Mouse (Mus musculus) intestine, embryonic 16.5 days (tissue): ENCODE results near the gene Raly. TPM values are rescaled to one million over a fixed set of nuclear protein-coding genes. Genes with fewer than 3 reads are reported as not detected.

ENCODE experiments used
- ATAC-seq: fragments of 200-750 bp; cut with Nextera tagmentation; 2 replicates; pipeline ENCODE4 v1.8.0; 2017; ENCODE audit warnings: moderate TSS enrichment, moderate library complexity
- H3K27ac ChIP-seq: fragments of 300-500 bp; sonication (generic); 2 replicates; pipeline ENCODE4 v1.5.1; 2014; ENCODE audit warnings: mild to moderate bottlenecking, low read length
- H3K27me3 ChIP-seq: fragments of 300-500 bp; sonication (generic); replicated peaks from 2 replicates; pipeline ENCODE4 v1.6.1; 2014; ENCODE audit warnings: low read length, control low read depth, mixed read lengths; ENCODE audit not compliant: control insufficient read depth, insufficient read depth
- H3K36me3 ChIP-seq: fragments of 300-500 bp; sonication (generic); 2 replicates; pipeline ENCODE4 v1.6.1; 2014; ENCODE audit warnings: low read length, control low read depth; ENCODE audit not compliant: control insufficient read depth, insufficient read depth
- H3K4me1 ChIP-seq: fragments of 300-500 bp; sonication (generic); 2 replicates; pipeline ENCODE4 v1.6.1; 2014; ENCODE audit warnings: low read length, control low read depth, mixed read lengths; ENCODE audit not compliant: control insufficient read depth, insufficient read depth
- H3K4me2 ChIP-seq: fragments of 300-500 bp; sonication (generic); 2 replicates; pipeline ENCODE4 v1.6.1; 2014; ENCODE audit warnings: low read depth, low read length, control low read depth
- H3K4me3 ChIP-seq: fragments of 300-500 bp; sonication (generic); 2 replicates; pipeline ENCODE4 v1.5.1; 2014; ENCODE audit warnings: mild to moderate bottlenecking, low read length
- H3K9ac ChIP-seq: fragments of 300-500 bp; sonication (generic); 2 replicates; pipeline ENCODE4 v1.6.1; 2014; ENCODE audit warnings: low read depth, low read length
- H3K9me3 ChIP-seq: fragments of 300-500 bp; sonication (generic); 2 replicates; pipeline ENCODE4 v1.6.1; 2016; ENCODE audit warnings: low read length, control low read depth; ENCODE audit not compliant: control insufficient read depth
- WGBS: fragments of 180-500 bp; shearing (Covaris S2); extraction: QIAGEN DNeasy Blood & Tissue Kit; methylation state at CpG from one replicate; pipeline ENCODE4 v1.1.7; 2014; 5-methylcytosine and 5-hydroxymethylcytosine counted together
- polyA plus RNA-seq: library from polyadenylated mRNA; unstranded; fragments of >200 nt; fragmentation: Nextera tagmentation; extraction: Ambion mirVana; gene quantifications from 2 replicates; pipeline ENCODE4 v1.2.1, GENCODE M21; 2015

The Raly gene
- polyA plus RNA-seq: 30.6 and 34.0 TPM in 2 replicates

DNA sequence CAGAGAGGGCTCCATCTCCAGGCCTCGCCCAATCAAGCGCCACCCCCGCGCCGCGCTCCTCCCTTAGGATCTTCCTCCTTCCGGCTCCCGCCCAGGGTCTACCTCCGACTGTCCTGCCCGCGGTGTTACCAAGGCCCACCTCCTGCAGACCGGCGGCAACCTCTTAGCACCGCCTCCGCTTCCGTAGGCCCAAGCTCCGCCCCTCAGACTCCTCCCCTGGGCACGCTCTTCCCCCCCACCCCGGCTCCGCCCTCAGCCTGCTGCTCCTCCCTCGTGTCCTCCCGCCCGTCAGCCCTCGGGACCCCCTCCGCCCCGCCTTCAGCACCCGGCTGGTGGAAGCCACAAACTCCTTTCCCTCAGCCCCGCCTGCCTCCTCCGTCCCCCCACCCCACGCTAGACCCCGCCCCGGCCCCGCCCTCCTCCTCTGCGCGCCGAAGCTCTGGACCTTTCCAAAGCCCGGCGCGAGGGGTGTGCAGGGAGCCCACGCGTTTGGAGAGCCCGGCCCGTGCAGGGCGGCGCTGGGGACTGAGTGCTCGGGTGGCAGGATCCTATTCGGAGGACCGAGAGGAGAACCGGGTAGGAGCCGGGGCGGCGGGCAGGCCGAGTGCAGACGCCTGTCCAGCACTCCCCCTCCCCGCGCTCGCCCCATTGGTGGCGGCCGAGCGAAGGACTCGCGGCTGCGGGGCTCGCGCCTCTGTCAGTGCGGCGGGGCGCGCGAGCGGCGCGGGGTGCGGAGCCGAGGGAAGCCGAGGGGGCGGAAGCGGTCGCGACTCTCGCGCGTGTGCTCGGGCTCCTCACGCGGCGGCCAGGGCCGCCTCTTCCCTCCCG is at the start of gene Raly, which contains the start of gene a:
TSS of gene Raly (plus strand) at position 441 of the 828 bp plus-strand sequence.
TSS of gene a (plus strand) at position 747 of the 828 bp plus-strand sequence.
- H3K9me3 ChIP-seq: no peaks in the 10 kb centered on the region
- H3K4me1 ChIP-seq: peaks cover 23% of the 10 kb centered on the region
- peak within 1 kb of the TSS; percentile 98 for H3K27ac ChIP-seq
- H3K4me2 ChIP-seq: peak within 1 kb of the TSS; percentile 57
- no peaks in the 10 kb centered on the region for H3K36me3 ChIP-seq
- under 1% methylated on average over 68 of the region's 89 CpGs for WGBS
- peak within 1 kb of the TSS; percentile 97 for H3K4me3 ChIP-seq
- no peaks in the 10 kb centered on the region for H3K27me3 ChIP-seq
- ATAC-seq: peak; percentile 98
- peak within 1 kb of the TSS; percentile 95 for H3K9ac ChIP-seq

DNA sequence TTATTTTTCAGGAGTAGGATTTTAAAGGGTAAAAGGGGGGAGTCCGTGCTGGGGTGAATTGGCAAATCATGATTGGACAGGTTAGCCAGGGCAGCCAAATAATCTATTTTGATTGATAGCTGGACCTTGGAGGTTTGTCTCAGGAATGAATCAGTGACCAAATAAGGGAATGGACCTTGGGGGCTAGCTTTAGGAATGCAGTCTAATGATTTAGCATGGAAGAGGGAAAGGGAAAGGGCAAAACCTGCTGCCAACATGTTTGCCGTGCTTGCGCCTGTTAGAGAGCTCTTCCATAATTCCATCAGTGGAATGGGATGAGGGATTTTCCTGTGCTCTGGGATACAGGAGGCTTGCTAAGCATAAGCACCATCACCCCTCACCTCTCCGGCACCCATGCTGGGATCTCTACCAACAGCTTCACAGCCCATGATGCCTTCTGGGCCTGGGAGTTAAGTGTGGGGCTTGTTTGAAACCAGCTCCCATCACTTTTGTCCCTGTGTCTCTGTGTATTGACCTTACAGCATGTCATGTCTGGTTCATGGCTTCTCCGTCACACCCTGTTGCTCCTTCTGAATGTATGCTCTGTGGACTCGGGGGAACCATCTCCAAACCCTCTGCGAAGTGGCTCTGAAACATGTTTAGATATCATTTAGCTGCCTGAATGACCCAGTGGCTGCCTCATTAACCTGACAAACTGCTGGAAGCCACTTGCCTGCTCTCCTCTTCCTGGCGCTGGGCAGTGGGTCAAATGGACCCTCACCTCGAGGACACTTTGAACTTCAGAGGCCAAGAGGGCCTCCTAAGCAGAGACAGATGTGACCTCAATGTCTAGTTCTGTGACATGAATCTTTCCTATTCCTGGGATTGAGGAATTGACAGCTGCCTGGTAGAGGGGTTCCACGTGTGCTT is 47.7 kb upstream of the Raly start:
- H3K4me1 ChIP-seq: no peaks in the 10 kb centered on the region
- no peak overlapping the region for H3K4me2 ChIP-seq
- H3K36me3 ChIP-seq: no peaks in the 10 kb centered on the region
- no peaks in the 10 kb centered on the region for H3K9me3 ChIP-seq
- H3K9ac ChIP-seq: no peak overlapping the region
- H3K27me3 ChIP-seq: no peaks in the 10 kb centered on the region
- 0 out of 2 replicates have a peak overlapping the region, but pooled peaks have one; percentile 13 for H3K27ac ChIP-seq
- 63% methylated on average over 10 of the region's 10 CpGs for WGBS
- ATAC-seq: no peak
- H3K4me3 ChIP-seq: no peak overlapping the region

DNA sequence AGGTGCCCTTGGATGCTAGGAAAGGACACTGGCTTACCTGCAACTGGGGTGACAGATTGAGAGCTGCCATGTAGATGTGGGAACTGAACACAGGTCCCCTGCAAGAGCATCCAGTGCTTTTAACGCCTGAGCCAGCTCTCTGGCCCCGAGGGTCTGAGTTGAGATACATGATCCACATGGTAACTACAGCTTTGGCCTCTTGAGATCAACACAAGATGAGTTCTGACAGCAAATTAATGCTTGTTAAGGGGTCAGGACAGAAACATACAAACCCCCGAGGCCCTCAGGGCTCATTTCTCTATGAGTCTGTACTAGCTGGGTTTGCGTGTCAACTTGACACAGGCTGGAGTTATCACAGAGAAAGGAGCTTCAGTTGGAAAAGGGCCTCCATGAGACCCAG is 47.0 kb upstream of the Raly start:
- no peak overlapping the region for H3K27ac ChIP-seq
- H3K27me3 ChIP-seq: no peaks in the 10 kb centered on the region
- ATAC-seq: no peak
- no peak overlapping the region for H3K9ac ChIP-seq
- H3K4me3 ChIP-seq: no peak overlapping the region
- no peaks in the 10 kb centered on the region for H3K9me3 ChIP-seq
- H3K4me2 ChIP-seq: no peak overlapping the region
- no peaks in the 10 kb centered on the region for H3K4me1 ChIP-seq
- H3K36me3 ChIP-seq: no peaks in the 10 kb centered on the region
- WGBS: 65% methylated on average over 4 of the region's 4 CpGs

DNA sequence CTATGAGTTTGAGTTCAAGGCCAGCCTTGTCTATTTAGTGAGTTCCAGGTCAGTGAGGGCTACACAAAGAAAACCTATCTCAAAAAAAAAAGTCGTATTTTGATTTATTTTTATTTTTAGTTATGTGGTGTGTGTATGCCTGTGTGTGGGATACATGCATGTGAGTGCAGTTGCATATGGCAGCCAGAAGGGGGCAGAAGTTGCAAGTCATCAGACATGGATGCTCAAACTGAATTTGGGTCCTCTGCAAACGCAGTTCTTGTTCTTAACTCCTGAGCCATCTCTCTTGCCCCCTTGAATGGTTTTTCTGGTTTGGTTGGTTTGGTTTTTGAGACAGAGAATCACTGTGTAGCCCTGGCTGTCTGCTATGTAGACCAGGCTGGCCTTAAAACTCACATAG is 42.5 kb upstream of the Raly start:
- WGBS: 90% methylated on average over 2 of the region's 2 CpGs
- H3K9me3 ChIP-seq: no peaks in the 10 kb centered on the region
- ATAC-seq: no peak
- no peak overlapping the region for H3K4me2 ChIP-seq
- H3K36me3 ChIP-seq: no peaks in the 10 kb centered on the region
- H3K27ac ChIP-seq: no peak overlapping the region
- no peak overlapping the region for H3K9ac ChIP-seq
- peaks cover 7% of the 10 kb centered on the region; the same call in 1 of the 2 replicates for H3K4me1 ChIP-seq
- H3K27me3 ChIP-seq: no peaks in the 10 kb centered on the region
- H3K4me3 ChIP-seq: no peak overlapping the region

DNA sequence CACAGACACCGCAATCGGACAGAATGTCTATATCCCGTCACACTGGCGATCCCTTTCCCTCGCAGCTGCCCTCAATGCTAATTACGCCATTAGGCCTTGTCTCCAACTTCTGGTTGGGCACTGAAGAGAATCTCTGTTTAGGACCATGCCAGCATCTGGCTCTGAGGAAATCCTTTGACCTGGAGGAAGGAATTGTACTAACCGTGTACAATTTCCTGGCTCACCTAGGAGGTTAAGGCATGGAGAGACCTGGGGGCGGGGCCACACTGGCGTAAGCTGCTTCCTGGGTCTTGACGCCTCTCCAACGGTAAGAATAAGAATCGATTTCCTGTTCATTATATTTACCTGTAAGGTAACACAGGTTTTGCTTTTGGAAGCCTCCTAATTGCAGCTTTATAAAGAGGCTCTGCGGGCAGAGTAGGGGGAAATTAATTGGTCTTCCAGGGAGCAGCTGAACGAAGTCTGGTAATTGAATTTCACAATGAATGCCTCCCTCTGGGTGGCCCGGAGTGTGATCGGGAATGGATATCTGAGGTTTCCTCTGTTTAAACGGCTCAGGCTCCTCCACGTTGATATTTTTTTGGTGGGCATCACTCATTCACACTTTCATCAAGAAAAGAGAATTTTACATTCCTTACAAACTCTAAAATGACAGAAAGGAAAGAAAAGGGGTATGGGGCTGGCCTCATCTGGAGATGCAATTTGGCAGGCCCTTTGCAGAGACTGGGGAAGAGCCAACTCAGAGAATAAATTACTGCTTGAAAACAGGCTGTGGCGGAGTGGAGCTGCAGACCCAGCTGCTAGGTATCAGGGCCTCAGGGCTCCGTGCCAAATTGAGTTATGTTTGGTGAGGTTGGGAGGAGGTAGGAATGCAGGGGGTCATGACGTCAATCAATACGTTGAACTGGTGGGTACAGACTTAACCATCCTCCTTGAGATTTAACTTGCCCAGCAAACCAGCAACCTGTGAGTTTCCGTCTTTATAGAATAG is 41.6 kb upstream of the Raly start:
- Histone ChIP-seq H3K4me1 (peaks cover 7% of the 10 kb centered on the region; the same call in 1 of the 2 replicates), H3K9me3 (no peaks in the 10 kb centered on the region), H3K9ac (no peak overlapping the region), H3K27me3 (no peaks in the 10 kb centered on the region), H3K4me3 (no peak overlapping the region), H3K36me3 (no peaks in the 10 kb centered on the region), H3K4me2 (no peak overlapping the region), H3K27ac (no peak overlapping the region)
- 54% methylated on average over 23 of the region's 23 CpGs for WGBS
- ATAC-seq: no peak

DNA sequence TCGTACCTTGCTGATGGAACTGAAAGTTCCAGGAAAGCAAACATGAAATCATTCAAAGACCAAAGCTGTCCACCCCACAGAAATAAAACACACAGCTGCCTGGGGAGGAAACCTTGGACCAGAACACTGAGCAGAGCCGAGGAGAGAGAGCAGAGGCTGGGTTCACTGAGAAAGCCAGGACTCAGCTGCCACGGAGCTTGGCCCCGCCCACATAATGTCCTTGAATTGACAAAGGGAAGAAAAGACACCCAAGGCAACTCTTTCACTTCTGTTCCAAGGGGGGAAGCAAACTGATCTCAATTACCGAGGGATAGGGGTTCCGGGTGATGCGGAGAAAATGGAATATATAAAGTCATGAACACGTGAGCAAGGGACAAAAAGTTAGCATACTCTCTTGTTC is 39.0 kb upstream of the Raly start:
- Histone ChIP-seq H3K4me1 (peaks cover 7% of the 10 kb centered on the region; the same call in 1 of the 2 replicates), H3K27me3 (no peaks in the 10 kb centered on the region), H3K27ac (no peak overlapping the region), H3K4me3 (no peak overlapping the region), H3K36me3 (no peaks in the 10 kb centered on the region), H3K4me2 (no peak overlapping the region), H3K9ac (no peak overlapping the region; the same call in 1 of the 2 replicates), H3K9me3 (no peaks in the 10 kb centered on the region)
- ATAC-seq: no peak
- WGBS: 52% methylated on average over 8 of the region's 8 CpGs

DNA sequence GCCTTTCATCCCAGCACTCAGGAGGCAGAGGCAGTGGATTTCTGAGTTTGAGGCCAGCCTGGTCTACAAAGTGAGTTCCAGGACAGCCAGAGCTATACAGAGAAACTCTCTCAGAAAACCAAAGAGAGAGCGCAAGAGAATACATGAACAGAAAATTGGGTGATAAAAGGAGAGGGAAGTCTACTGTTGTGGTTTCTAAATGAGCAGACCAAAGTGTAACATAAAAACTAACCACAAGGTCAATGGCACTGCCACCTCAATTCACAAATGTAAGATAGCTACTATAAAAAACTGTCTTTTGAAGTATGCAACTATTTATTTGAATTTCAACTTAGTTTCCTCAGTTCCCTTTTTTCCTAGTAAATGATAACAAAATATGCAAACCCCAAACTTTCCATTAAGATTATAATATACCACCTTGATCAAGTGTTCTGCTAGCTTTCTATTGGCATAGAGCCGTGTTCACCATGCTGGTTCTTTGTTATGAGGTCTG is 36.8 kb upstream of the Raly start:
- Histone ChIP-seq H3K9me3 (no peaks in the 10 kb centered on the region), H3K9ac (no peak overlapping the region), H3K4me3 (no peak overlapping the region), H3K4me2 (no peak overlapping the region), H3K27ac (no peak overlapping the region), H3K36me3 (no peaks in the 10 kb centered on the region), H3K27me3 (no peaks in the 10 kb centered on the region), H3K4me1 (peaks cover 7% of the 10 kb centered on the region; the same call in 1 of the 2 replicates)
- WGBS: 94% methylated on average over 2 of the region's 2 CpGs
- ATAC-seq: no peak

DNA sequence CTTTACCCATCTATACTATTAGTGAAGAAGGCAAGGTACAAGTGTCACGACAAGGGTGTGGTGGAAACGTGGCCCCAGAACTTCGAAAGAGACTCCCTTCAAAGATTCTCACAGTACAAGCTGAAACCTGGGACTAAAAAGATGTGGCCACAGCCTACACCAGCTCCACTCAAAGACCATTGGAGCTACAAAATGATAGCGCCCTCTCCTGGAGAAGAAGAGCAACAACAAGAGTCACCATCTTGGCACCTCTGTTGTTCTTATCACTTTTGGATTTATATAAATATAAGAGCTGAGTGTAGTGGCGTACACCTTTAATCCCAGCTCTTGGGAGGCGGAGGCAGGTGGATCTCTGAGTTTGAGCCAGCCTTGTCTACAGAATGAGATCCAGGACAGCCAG is 35.1 kb upstream of the Raly start:
- H3K4me3 ChIP-seq: no peak overlapping the region
- no peaks in the 10 kb centered on the region for H3K27me3 ChIP-seq
- 0 out of 2 replicates have a peak, but pooled peaks cover 3% of the 10 kb centered on the region for H3K4me1 ChIP-seq
- no peaks in the 10 kb centered on the region for H3K36me3 ChIP-seq
- H3K9ac ChIP-seq: no peak overlapping the region
- WGBS: 67% methylated on average over 6 of the region's 6 CpGs
- no peak for ATAC-seq
- no peaks in the 10 kb centered on the region for H3K9me3 ChIP-seq
- no peak overlapping the region for H3K27ac ChIP-seq
- no peak overlapping the region for H3K4me2 ChIP-seq
